Mouse (Mus musculus) small intestine, adult 2 months (tissue): Measurements from ENCODE around the gene Parm1. TPM values are rescaled to one million over a fixed set of nuclear protein-coding genes. Genes with fewer than 3 reads are reported as not detected.

Experiments used
- H3K27ac ChIP-seq: fragments of 200-500 bp; 2 replicates; pipeline ENCODE4 v1.5.1; 2012; ENCODE audit warnings: low read depth, low read length, control low read depth, inconsistent platforms; ENCODE audit not compliant: insufficient read depth
- H3K27me3 ChIP-seq: fragments of 200-500 bp; 2 replicates; pipeline ENCODE4 v1.6.1; 2012; ENCODE audit warnings: mild to moderate bottlenecking, moderate library complexity, low read length, inconsistent platforms; ENCODE audit not compliant: control insufficient read depth, insufficient read depth
- H3K36me3 ChIP-seq: fragments of 200-500 bp; 2 replicates; pipeline ENCODE4 v1.6.1; 2012; ENCODE audit warnings: mild to moderate bottlenecking, low read length, control low read depth, inconsistent platforms; ENCODE audit not compliant: control insufficient read depth, insufficient read depth
- H3K4me1 ChIP-seq: fragments of 200-500 bp; 2 replicates; pipeline ENCODE4 v1.6.1; 2012; ENCODE audit warnings: low read length, inconsistent platforms, mixed read lengths; ENCODE audit not compliant: control insufficient read depth, insufficient read depth, insufficient read length
- H3K4me3 ChIP-seq: fragments of 200-500 bp; 2 replicates; pipeline ENCODE4 v1.5.1; 2012; ENCODE audit warnings: low read depth, mild to moderate bottlenecking, control low read depth, inconsistent platforms, low read length, moderate library complexity
- CTCF ChIP-seq: fragments of 200-500 bp; IDR thresholded peaks from 2 replicates; pipeline ENCODE4 v1.5.1; 2012; ENCODE audit warnings: low read depth, mild to moderate bottlenecking, control low read depth, inconsistent platforms, low read length, moderate library complexity, mixed read lengths; ENCODE audit not compliant: insufficient replicate concordance, insufficient read length; ENCODE audit errors: extremely low read depth
- POLR2A ChIP-seq: fragments of 200-500 bp; IDR thresholded peaks from 2 replicates; pipeline ENCODE4 v1.6.1; 2012; ENCODE audit warnings: low read depth, mild to moderate bottlenecking, control low read depth, inconsistent platforms, low read length, moderate library complexity
- WGBS: fragments of 180-500 bp; shearing (Covaris S2); methylation state at CpG from one replicate; pipeline ENCODE4 v1.1.7; 2018; 5-methylcytosine and 5-hydroxymethylcytosine counted together
- polyA plus RNA-seq: library from polyadenylated mRNA; depleted of rRNA; stranded (reverse); fragments of >200 nt; gene quantifications from 2 replicates; pipeline ENCODE4 v1.2.3, GENCODE M21; 2012

Gene Parm1
- polyA plus RNA-seq, 1 experiment = 5.9 TPM

- H3K27ac ChIP-seq = no peak overlapping the region
- no peaks in the 10 kb centered on the region for H3K36me3 ChIP-seq
- H3K4me3 ChIP-seq = no peak overlapping the region
- no peaks in the 10 kb centered on the region for H3K27me3 ChIP-seq
- no peaks in the 10 kb centered on the region for H3K4me1 ChIP-seq
- TF ChIP-seq CTCF (no peak), POLR2A (no peak)
- WGBS = 90% methylated on average over 2 of the region's 2 CpGs
These were observed 56.8 kb downstream of the Parm1 start for GRCm38 (mm10) chr5:91574211-91574610.

DNA sequence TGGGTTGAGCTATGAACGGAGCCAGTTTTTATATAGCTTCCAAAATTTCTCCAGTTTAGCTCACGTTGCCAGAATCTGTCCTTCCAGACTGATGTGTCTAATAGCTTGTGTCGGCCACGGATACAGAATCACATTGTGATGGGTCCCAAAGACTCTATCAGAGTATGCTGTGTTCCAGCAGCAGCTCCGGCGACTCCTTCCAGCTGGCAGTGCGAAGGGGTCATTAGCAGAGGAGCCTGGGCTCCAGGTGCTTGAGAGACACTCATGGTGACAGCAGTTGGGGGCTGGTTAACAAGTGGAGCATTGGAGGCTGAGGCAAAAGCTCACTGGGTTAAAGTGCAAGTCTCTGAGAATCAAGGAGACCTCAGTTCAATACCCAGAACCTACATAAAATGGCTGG is 61.5 kb downstream of the Parm1 start:
- no peaks in the 10 kb centered on the region for H3K4me1 ChIP-seq
- H3K4me3 ChIP-seq = no peak overlapping the region
- TF ChIP-seq POLR2A = no peak
- no peak for TF ChIP-seq CTCF
- 89% methylated on average over 7 of the region's 7 CpGs for WGBS
- H3K36me3 ChIP-seq = no peaks in the 10 kb centered on the region
- no peak overlapping the region for H3K27ac ChIP-seq
- H3K27me3 ChIP-seq = no peaks in the 10 kb centered on the region

- Histone ChIP-seq H3K36me3 (no peaks in the 10 kb centered on the region), H3K4me1 (no peaks in the 10 kb centered on the region)
- WGBS = 93% methylated on average over 4 of the region's 4 CpGs
These were observed 64.4 kb downstream of the Parm1 start for GRCm38 (mm10) chr5:91581799-91582198.

GRCm38 (mm10) chr5:91586206-91586605 is 68.8 kb downstream of the Parm1 start:
- Histone ChIP-seq H3K4me1 (no peaks in the 10 kb centered on the region), H3K36me3 (no peaks in the 10 kb centered on the region)
- 62% methylated on average over 3 of the region's 3 CpGs for WGBS

More at GRCm38 (mm10) chr5:91581799-91582198, 64.4 kb downstream of the Parm1 start:
- Histone ChIP-seq H3K27me3 (no peaks in the 10 kb centered on the region), H3K27ac (no peak overlapping the region), H3K4me3 (no peak overlapping the region)
- no peak for TF ChIP-seq CTCF
- TF ChIP-seq POLR2A = no peak

DNA sequence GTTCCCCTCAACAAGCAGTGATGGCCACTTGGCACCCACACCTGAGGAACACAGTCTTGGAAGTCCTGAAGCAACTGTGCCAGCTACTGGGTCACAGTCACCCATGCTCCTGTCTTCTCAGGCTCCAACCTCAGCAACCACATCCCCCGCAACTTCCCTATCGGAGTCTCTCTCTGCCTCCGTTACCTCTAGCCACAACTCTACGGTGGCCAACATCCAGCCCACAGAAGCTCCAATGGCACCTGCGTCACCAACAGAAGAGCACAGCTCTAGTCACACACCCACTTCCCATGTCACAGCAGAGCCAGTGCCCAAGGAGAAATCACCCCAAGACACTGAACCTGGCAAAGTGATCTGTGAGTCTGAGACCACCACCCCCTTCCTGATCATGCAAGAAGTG is 76.7 kb downstream of the Parm1 start:
- no peak for TF ChIP-seq POLR2A
- TF ChIP-seq CTCF = no peak
- H3K36me3 ChIP-seq = peaks cover 6% of the 10 kb centered on the region; the same call in 1 of the 2 replicates
- no peak overlapping the region for H3K27ac ChIP-seq
- no peaks in the 10 kb centered on the region for H3K27me3 ChIP-seq
- WGBS = 91% methylated on average over 5 of the region's 5 CpGs
- H3K4me3 ChIP-seq = no peak overlapping the region
- H3K4me1 ChIP-seq = no peaks in the 10 kb centered on the region

More at GRCm38 (mm10) chr5:91586206-91586605, 68.8 kb downstream of the Parm1 start:
- TF ChIP-seq POLR2A = no peak
- Histone ChIP-seq H3K27me3 (no peaks in the 10 kb centered on the region), H3K27ac (no peak overlapping the region), H3K4me3 (no peak overlapping the region)

DNA sequence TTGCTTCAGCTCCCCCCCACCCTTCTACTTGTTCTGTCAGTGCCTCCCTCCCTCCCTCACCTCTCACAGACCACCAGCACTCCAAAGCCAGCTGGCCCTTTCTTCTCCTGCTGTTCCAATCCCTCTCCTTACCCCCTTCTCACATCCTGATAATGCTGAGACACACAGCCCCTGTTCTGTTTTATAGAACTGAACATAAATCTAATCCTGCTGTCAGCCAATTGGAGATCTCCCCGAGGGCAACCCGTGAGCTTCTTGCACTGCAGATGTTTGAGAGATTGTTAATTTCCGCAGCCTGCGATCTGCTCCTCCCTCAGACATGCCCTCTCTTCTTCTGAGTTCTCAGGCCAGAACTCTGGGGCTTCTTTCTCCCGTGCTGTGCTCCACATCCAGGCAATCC is 79.8 kb downstream of the Parm1 start:
- TF ChIP-seq POLR2A = no peak
- TF ChIP-seq CTCF = no peak
- Histone ChIP-seq H3K27ac (no peak overlapping the region), H3K27me3 (no peaks in the 10 kb centered on the region), H3K4me1 (no peaks in the 10 kb centered on the region), H3K36me3 (peaks cover 6% of the 10 kb centered on the region; the same call in 1 of the 2 replicates), H3K4me3 (no peak overlapping the region)
- 70% methylated on average over 5 of the region's 5 CpGs for WGBS

DNA sequence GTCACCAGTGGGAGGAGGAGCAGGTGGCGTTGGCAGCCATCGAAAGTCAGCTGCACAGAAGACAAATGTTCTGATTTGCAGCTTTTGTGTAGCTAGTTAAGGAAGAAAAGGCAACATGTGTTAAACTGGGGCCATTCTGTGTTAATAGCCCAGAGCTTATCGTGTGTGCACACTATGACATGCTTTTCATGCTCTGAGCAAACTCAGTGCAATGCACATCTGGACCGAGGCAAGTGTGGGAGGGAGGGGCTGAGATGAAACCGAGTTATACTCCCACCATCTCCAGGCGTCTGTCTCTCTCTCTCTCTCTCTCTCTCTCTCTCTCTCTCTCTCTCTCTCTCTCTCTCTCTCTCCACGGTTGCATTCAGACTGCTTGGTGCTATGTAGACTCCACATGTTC is 82.4 kb downstream of the Parm1 start:
- no peaks in the 10 kb centered on the region for H3K36me3 ChIP-seq
- H3K27ac ChIP-seq = no peak overlapping the region
- WGBS = 73% methylated on average over 7 of the region's 7 CpGs
- no peak overlapping the region for H3K4me3 ChIP-seq
- H3K4me1 ChIP-seq = no peaks in the 10 kb centered on the region
- no peaks in the 10 kb centered on the region for H3K27me3 ChIP-seq
- TF ChIP-seq CTCF = no peak
- TF ChIP-seq POLR2A = no peak

DNA sequence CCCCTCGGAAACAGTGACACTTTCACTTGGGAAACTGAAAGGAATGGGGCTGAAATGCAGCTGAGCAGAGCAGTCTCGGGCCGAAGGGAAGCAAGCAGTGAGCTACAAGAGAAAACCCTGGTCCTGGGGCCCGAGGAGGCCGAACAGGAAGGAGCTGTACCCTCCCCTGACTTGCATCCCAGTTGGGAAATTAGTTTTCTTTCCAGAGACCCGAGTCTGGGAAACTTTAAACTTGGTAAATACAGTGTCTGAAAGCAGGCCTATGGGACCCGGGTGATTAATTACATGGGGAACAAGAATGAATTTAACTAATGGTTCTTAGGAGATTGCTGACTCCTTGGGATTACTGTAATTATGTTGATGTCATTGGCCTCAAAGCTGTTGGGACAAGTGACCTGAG is 85.9 kb downstream of the Parm1 start:
- WGBS = 72% methylated on average over 7 of the region's 7 CpGs
- peaks cover 7% of the 10 kb centered on the region; the same call in 1 of the 2 replicates for H3K4me1 ChIP-seq
- H3K36me3 ChIP-seq = no peaks in the 10 kb centered on the region
- TF ChIP-seq CTCF (no peak), POLR2A (no peak)
- no peak overlapping the region for H3K4me3 ChIP-seq
- H3K27ac ChIP-seq = no peak overlapping the region
- H3K27me3 ChIP-seq = no peaks in the 10 kb centered on the region
